Mouse (Mus musculus) heart, adult 2 months (tissue): ENCODE results near the gene Rad23b.

ENCODE experiments used
- CTCF ChIP-seq: fragments of 200-600 bp; IDR thresholded peaks from 2 replicates; pipeline ENCODE4 v1.8.1; 2022; ENCODE audit warnings: antibody characterized with exemption, mild to moderate bottlenecking, moderate library complexity
- POLR2A ChIP-seq: fragments of 200-500 bp; IDR thresholded peaks from 2 replicates; pipeline ENCODE4 v1.6.1; 2011; ENCODE audit warnings: mild to moderate bottlenecking, low read depth, low read length, control low read depth; ENCODE audit not compliant: insufficient read depth

GRCm38 (mm10) chr4:55339388-55339787 lies 10.5 kb upstream of the Rad23b start:
- TF ChIP-seq CTCF = no peak
- no peak for TF ChIP-seq POLR2A
